Mouse (Mus musculus) brain, adult 2 months (tissue): ENCODE results near the gene Mdm2.
"Not testable (repeated sequence)": the region's sequence is repeated elsewhere in the genome, so short reads cannot be mapped to it uniquely, and the experiment has no call there.

Source experiments
- DNase-seq: peaks from one replicate; pipeline ENCODE4 v3.0.0; 2011; ENCODE audit warnings: low read depth, low spot score

The Mdm2 gene

GRCm38 (mm10) chr10:117732962-117733592 is 22.5 kb upstream of the Mdm2 start:
- no peak for DNase-seq

GRCm38 (mm10) chr10:117732184-117732583 is 21.6 kb upstream of the Mdm2 start:
- DNase-seq, result no peak

- peak; percentile 85 for DNase-seq
These were observed 20.9 kb upstream of the Mdm2 start for GRCm38 (mm10) chr10:117731244-117732101.

- no peak for DNase-seq
These were observed 20.2 kb upstream of the Mdm2 start for GRCm38 (mm10) chr10:117730637-117731203.

- no peak for DNase-seq
These were observed 19.6 kb upstream of the Mdm2 start for GRCm38 (mm10) chr10:117730140-117730539.

- DNase-seq, result no peak
These were observed 18.7 kb upstream of the Mdm2 start for GRCm38 (mm10) chr10:117729139-117729814.

- DNase-seq, result no peak
These were observed 18.0 kb upstream of the Mdm2 start for GRCm38 (mm10) chr10:117728574-117728973.

GRCm38 (mm10) chr10:117727518-117728110 is 17.1 kb upstream of the Mdm2 start:
- DNase-seq, result no peak

- DNase-seq, result no peak
These were observed 16.4 kb upstream of the Mdm2 start for GRCm38 (mm10) chr10:117726888-117727385.

- DNase-seq, result no peak
These were observed 15.8 kb upstream of the Mdm2 start for GRCm38 (mm10) chr10:117726350-117726749.

- no peak for DNase-seq
These were observed 15.1 kb upstream of the Mdm2 start for GRCm38 (mm10) chr10:117725671-117726070.

- DNase-seq, result no peak
These were observed 14.3 kb upstream of the Mdm2 start for GRCm38 (mm10) chr10:117724804-117725361.

GRCm38 (mm10) chr10:117724136-117724718 is 13.7 kb upstream of the Mdm2 start:
- no peak for DNase-seq

- DNase-seq, result peak; percentile 29
These were observed 7.9 kb upstream of the Mdm2 start for GRCm38 (mm10) chr10:117718161-117719119.

GRCm38 (mm10) chr10:117717583-117717982 is 7.0 kb upstream of the Mdm2 start:
- DNase-seq, result peak; percentile 32

GRCm38 (mm10) chr10:117716686-117717085 is 6.1 kb upstream of the Mdm2 start:
- DNase-seq, result no peak

- DNase-seq, result not testable (repeated sequence)
These were observed 5.1 kb upstream of the Mdm2 start for GRCm38 (mm10) chr10:117715654-117716053.

GRCm38 (mm10) chr10:117714928-117715500 is 4.5 kb upstream of the Mdm2 start:
- no peak for DNase-seq

GRCm38 (mm10) chr10:117714048-117714545 is 3.5 kb upstream of the Mdm2 start:
- no peak for DNase-seq
